ENCODE assay signal across 9 mouse cellular contexts in the genomic region with DNA sequence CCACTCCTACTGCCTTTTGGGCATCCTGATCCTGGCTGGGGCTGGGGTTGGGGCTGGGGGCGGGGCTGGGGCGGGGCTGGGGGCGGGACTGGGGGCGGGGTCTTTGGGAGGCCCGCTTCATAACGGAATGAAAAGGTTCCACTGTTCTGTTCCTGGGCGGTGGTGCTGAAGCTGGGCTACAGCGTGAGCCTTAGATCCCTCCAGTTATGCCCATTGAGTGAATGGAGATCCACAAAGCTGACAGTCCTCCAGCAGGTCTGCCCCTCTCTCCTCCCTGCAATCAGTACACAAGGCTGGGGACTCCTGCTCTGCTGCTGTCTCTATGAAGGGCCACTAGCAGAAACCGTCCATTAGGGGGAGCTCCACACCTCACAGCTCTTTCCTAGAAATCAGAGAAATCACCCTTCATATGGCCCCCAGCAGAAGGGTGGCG.
DNase-seq lines count a peak whose midpoint lies in the region; ATAC-seq and TF ChIP-seq lines count a peak whose summit lies in the region.
"Had no signal": no experiment of that assay in that cellular context is flagged by ENCODE, and none has a peak within 500 bp of the region (broad histone marks: within the 10 kb centered on the region; RNA-seq: fewer than 3 reads in every experiment).

No protein-coding gene starts in this region.

- H3K4me2 ChIP-seq in forebrain, embryonic 15.5 days (replicated peaks): no peak overlapping the region; the same call in 1 of the 2 replicates
- H3K4me2 ChIP-seq in intestine, postnatal 0 days (replicated peaks; ENCODE audit: low read depth): peak overlapping the region; percentile 54
- H3K4me2 ChIP-seq in midbrain, postnatal 0 days (ENCODE audit: low read depth, low read length, poor library complexity, severe bottlenecking): peak overlapping the region; percentile 39

- intact Hi-C loops in gastrocnemius, adult 2 months (cut with DNase I): loop anchor here (10.0 kb wide), 1 partner anchor 380 kb away; no protein-coding TSS in a partner anchor

- H3K9me3 ChIP-seq in forebrain, embryonic 15.5 days: no peaks in the 10 kb centered on the region
- H3K9me3 ChIP-seq in intestine, postnatal 0 days (ENCODE audit: control insufficient read depth): no peaks in the 10 kb centered on the region
- no peaks in the 10 kb centered on the region for H3K9me3 ChIP-seq in midbrain, postnatal 0 days (ENCODE audit: low read length)

- 4% methylated on average over 10 of the region's 10 CpGs for WGBS in forebrain, embryonic 15.5 days
- WGBS in intestine, postnatal 0 days: 9% methylated on average over 10 of the region's 10 CpGs
- WGBS in midbrain, postnatal 0 days: 5% methylated on average over 10 of the region's 10 CpGs

- H3K27ac ChIP-seq in gastrocnemius, adult 2 months: no peak overlapping the region
- no peak overlapping the region for H3K27ac ChIP-seq in forebrain, embryonic 15.5 days (replicated peaks)
- H3K27ac ChIP-seq in intestine, postnatal 0 days (ENCODE audit: low read depth, low read length): no peak overlapping the region
- H3K27ac ChIP-seq in midbrain, postnatal 0 days (ENCODE audit: low read depth, low read length): no peak overlapping the region

- H3K36me3 ChIP-seq in forebrain, embryonic 15.5 days: no peaks in the 10 kb centered on the region
- no peaks in the 10 kb centered on the region for H3K36me3 ChIP-seq in intestine, postnatal 0 days (ENCODE audit: control insufficient read depth, insufficient read depth)
- no peaks in the 10 kb centered on the region for H3K36me3 ChIP-seq in midbrain, postnatal 0 days (ENCODE audit: insufficient read depth, low read length)

- peak; percentile 69 for ATAC-seq in forebrain, embryonic 15.5 days (replicated peaks)
- ATAC-seq in intestine, postnatal 0 days: peak; percentile 53
- ATAC-seq in midbrain, postnatal 0 days (ENCODE audit: low FRiP score): 0 out of 2 replicates have a peak, but pooled peaks have one; percentile 31

- H3K4me1 ChIP-seq in forebrain, embryonic 15.5 days: peaks cover 14% of the 10 kb centered on the region
- H3K4me1 ChIP-seq in intestine, postnatal 0 days (replicated peaks; ENCODE audit: control insufficient read depth, insufficient read depth, low read length): peaks cover 5% of the 10 kb centered on the region; the same call in 1 of the 2 replicates
- H3K4me1 ChIP-seq in midbrain, postnatal 0 days (ENCODE audit: insufficient read depth, low read length): no peaks in the 10 kb centered on the region

- peak; percentile 63 for TF ChIP-seq CTCF in gastrocnemius, adult 2 months (IDR thresholded peaks at IDR 0.05)
- TF ChIP-seq CTCF in intestine, postnatal 0 days (IDR thresholded peaks at IDR 0.05; ENCODE audit: low read depth): peak; percentile 93
- peak; percentile 78 for TF ChIP-seq CTCF in midbrain, postnatal 0 days (IDR thresholded peaks at IDR 0.05)

- H3K9ac ChIP-seq in forebrain, embryonic 15.5 days (replicated peaks): no peak overlapping the region
- no peak overlapping the region for H3K9ac ChIP-seq in intestine, postnatal 0 days (ENCODE audit: low read depth, low read length)
- no peak overlapping the region for H3K9ac ChIP-seq in midbrain, postnatal 0 days (replicated peaks; ENCODE audit: low read length, poor library complexity, severe bottlenecking)

- no peaks in the 10 kb centered on the region for H3K27me3 ChIP-seq in forebrain, embryonic 15.5 days
- H3K27me3 ChIP-seq in intestine, postnatal 0 days (replicated peaks; ENCODE audit: control insufficient read depth, insufficient read depth, low read length): no peaks in the 10 kb centered on the region
- no peaks in the 10 kb centered on the region for H3K27me3 ChIP-seq in midbrain, postnatal 0 days (ENCODE audit: insufficient read depth, low read length)

- DNase-seq in gastrocnemius, adult 2 months: peak; percentile 23
- no peak for DNase-seq in gastrocnemius, postnatal 4 days (ENCODE audit: low spot score in 2 of 2)
- peak; percentile 35 to 52 for DNase-seq in adrenal gland, postnatal 36 days
- DNase-seq in liver: peak; percentile 38
- peak; percentile 58 for DNase-seq in midbrain, postnatal 0 days (ENCODE audit: low spot score)
- no peak for DNase-seq in ovary, postnatal 36 days (ENCODE audit: low spot score)

- H3K4me3 ChIP-seq in gastrocnemius, adult 2 months: peak overlapping the region; percentile 36; the same call in 1 of the 2 replicates
- H3K4me3 ChIP-seq in forebrain, embryonic 15.5 days: 0 out of 2 replicates have a peak overlapping the region, but pooled peaks have one; percentile 4
- H3K4me3 ChIP-seq in intestine, postnatal 0 days (ENCODE audit: low read depth, low read length): 0 out of 2 replicates have a peak overlapping the region, but pooled peaks have one; percentile 20
- no peak overlapping the region for H3K4me3 ChIP-seq in midbrain, postnatal 0 days (ENCODE audit: low read depth, low read length)
- H3K4me3 ChIP-seq: myocyte had no signal

Comparison
In these comparisons a context has a peak if more than half of its experiments do, and no peak if none do; other contexts are left out.
1. DNase-seq: peak in gastrocnemius, adult 2 months (single experiment), adrenal gland, postnatal 36 days (2 of 2), liver (single experiment) and midbrain, postnatal 0 days (single experiment); none in gastrocnemius, postnatal 4 days (0 of 2) and ovary, postnatal 36 days (single experiment).
2. Peak in every context shown above with its lines, with median percentiles within 50 percentile points of each other: CTCF ChIP-seq and ATAC-seq.